ENCODE assay signal across 10 mouse cellular contexts in the genomic region with DNA sequence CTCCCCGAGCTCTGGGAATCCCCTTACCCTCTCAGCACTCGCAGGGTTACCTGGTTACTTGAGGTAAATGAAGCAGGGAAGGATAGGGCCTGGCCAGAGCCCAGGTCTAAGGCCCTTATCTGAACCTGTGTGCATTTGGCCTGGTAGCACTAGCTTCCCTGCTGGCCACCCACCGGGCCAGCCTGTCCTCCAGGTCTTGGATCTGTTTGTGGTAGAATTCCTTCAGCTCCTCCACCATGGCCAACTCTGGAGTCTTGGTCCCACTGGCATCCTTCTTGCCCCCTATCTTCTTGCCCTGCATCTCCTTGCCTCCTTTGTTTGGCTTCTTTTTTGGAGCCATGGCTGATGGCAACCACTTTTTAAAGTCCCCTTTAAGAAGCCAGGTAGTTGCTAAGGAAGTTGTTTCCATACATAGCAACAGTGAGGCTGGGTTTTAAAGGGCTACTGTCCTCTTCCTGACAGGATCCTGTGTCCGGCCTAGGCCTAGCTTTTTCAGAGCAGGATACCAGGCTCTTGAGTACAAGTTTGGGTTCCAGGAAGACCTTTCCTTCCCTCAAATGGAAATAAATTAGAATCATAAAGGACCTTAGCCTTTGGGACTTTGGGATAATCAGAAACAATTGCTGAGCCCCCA. TPM values are rescaled to one million over a fixed set of nuclear protein-coding genes. Genes with fewer than 3 reads are reported as not detected.
DNase-seq lines count a peak whose midpoint lies in the region; ATAC-seq and TF ChIP-seq lines count a peak whose summit lies in the region.
"Had no signal": no experiment of that assay in that cellular context is flagged by ENCODE, and none has a peak within 500 bp of the region (broad histone marks: within the 10 kb centered on the region; RNA-seq: fewer than 3 reads in every experiment).

A gene (minus strand): TSS at position 381 of the 634 bp plus-strand sequence.

- DNase-seq in embryo, embryonic 11 days, result peak; percentile 11
- DNase-seq in embryo, embryonic 10 days (ENCODE audit: low spot score), result no peak
- DNase-seq in MEL (ENCODE audit: low read depth, low spot score), result peak; percentile 29
- DNase-seq in limb, embryonic 11.5 days (ENCODE audit: low spot score), result peak; percentile 24
- DNase-seq in right cerebral cortex, adult 2 months (ENCODE audit: low spot score in 2 of 2), result no peak
- DNase-seq in ovary, postnatal 10 days (ENCODE audit: low spot score), result no peak

- no peak for ATAC-seq in heart, embryonic 13.5 days (ENCODE audit: extremely low read depth, insufficient number of reproducible peaks, low FRiP score, low TSS enrichment)
- ATAC-seq in limb, embryonic 11.5 days (ENCODE audit: insufficient number of reproducible peaks, low FRiP score, low TSS enrichment, low read depth), result no peak
- no peak for ATAC-seq in megakaryocyte, adult 5-6 weeks (ENCODE audit: poor library complexity, severe bottlenecking)

- peak within 1 kb of the TSS; percentile 46 for H3K4me2 ChIP-seq in heart, embryonic 13.5 days
- no peak within 1 kb of the TSS for H3K4me2 ChIP-seq in limb, embryonic 11.5 days (ENCODE audit: low read depth, severe bottlenecking)
- H3K4me2 ChIP-seq: embryonic facial prominence, embryonic 12.5 days had no signal

- no peaks in the 10 kb centered on the region for H3K36me3 ChIP-seq in MEL (ENCODE audit: control insufficient read depth in 1 of 2, insufficient read depth in 2 of 2, low read length in 2 of 2)
- H3K36me3 ChIP-seq in heart, embryonic 13.5 days, result peaks cover 1% of the 10 kb centered on the region; the same call in 1 of the 2 replicates
- H3K36me3 ChIP-seq in limb, embryonic 11.5 days (ENCODE audit: control insufficient read depth, insufficient read depth, low read length), result no peaks in the 10 kb centered on the region
- H3K36me3 ChIP-seq: embryonic facial prominence, embryonic 12.5 days had no signal

- H3K4me1 ChIP-seq in MEL (ENCODE audit: control insufficient read depth in 1 of 2, insufficient read depth in 2 of 2, low read length in 2 of 2), result no peaks in the 10 kb centered on the region
- H3K4me1 ChIP-seq in heart, embryonic 13.5 days, result peaks cover 9% of the 10 kb centered on the region
- no peaks in the 10 kb centered on the region for H3K4me1 ChIP-seq in limb, embryonic 11.5 days (ENCODE audit: control insufficient read depth, insufficient read depth, low read length)
- H3K4me1 ChIP-seq: embryonic facial prominence, embryonic 12.5 days had no signal

- 44% methylated on average over 4 of the region's 4 CpGs for WGBS in heart, embryonic 13.5 days
- WGBS in limb, embryonic 11.5 days, result 59% methylated on average over 4 of the region's 4 CpGs

- H3K79me2 ChIP-seq in MEL (ENCODE audit: control insufficient read depth, insufficient read depth, low read length, poor library complexity), result no peaks in the 10 kb centered on the region

- no peaks in the 10 kb centered on the region for H3K9me3 ChIP-seq in MEL (replicated peaks; ENCODE audit: insufficient read depth, low read length)
- H3K9me3 ChIP-seq in heart, embryonic 13.5 days, result no peaks in the 10 kb centered on the region
- H3K9me3 ChIP-seq in limb, embryonic 11.5 days (ENCODE audit: control insufficient read depth, low read length), result no peaks in the 10 kb centered on the region
- H3K9me3 ChIP-seq: embryonic facial prominence, embryonic 12.5 days had no signal

- no peak within 1 kb of the TSS for H3K27ac ChIP-seq in MEL (ENCODE audit: control insufficient read depth, low read depth, low read length)
- H3K27ac ChIP-seq in heart, embryonic 13.5 days (replicated peaks), result no peak within 1 kb of the TSS
- H3K27ac ChIP-seq in limb, embryonic 11.5 days (replicated peaks; ENCODE audit: low read depth, low read length), result no peak within 1 kb of the TSS
- H3K27ac ChIP-seq: embryonic facial prominence, embryonic 12.5 days had no signal

- no peaks in the 10 kb centered on the region for H3K27me3 ChIP-seq in MEL (ENCODE audit: control insufficient read depth in 1 of 2, insufficient read depth in 2 of 2, low read length in 2 of 2)
- H3K27me3 ChIP-seq in heart, embryonic 13.5 days (replicated peaks), result 0 out of 2 replicates have a peak, but pooled peaks cover 3% of the 10 kb centered on the region
- no peaks in the 10 kb centered on the region for H3K27me3 ChIP-seq in limb, embryonic 11.5 days (ENCODE audit: control insufficient read depth, insufficient read depth, low read length)
- H3K27me3 ChIP-seq: embryonic facial prominence, embryonic 12.5 days had no signal

- no peak for TF ChIP-seq POLR2A in MEL (IDR thresholded peaks at IDR 0.05; ENCODE audit: control insufficient read depth in 1 of 2, insufficient read depth in 1 of 2, low read depth in 1 of 2, low read length in 2 of 2, poor library complexity in 1 of 2)

- no peak for TF ChIP-seq RAD21 in MEL (IDR thresholded peaks at IDR 0.05; ENCODE audit: low read depth, low read length)

- no peak for TF ChIP-seq CTCF in MEL (IDR thresholded peaks at IDR 0.05 in 2 of 3, conservative IDR thresholded peaks at IDR 0.05 in 1 of 3; ENCODE audit: control insufficient read depth in 1 of 3, insufficient read depth in 1 of 3, low read depth in 2 of 3, low read length in 3 of 3, poor library complexity in 1 of 3, severe bottlenecking in 1 of 3)

- TF ChIP-seq EP300 in MEL (IDR thresholded peaks at IDR 0.05; ENCODE audit: low read depth in 1 of 2, low read length in 2 of 2), result no peak

- no peak within 1 kb of the TSS for H3K9ac ChIP-seq in MEL (ENCODE audit: control insufficient read depth, low read depth, low read length, poor library complexity, severe bottlenecking)
- peak within 1 kb of the TSS; percentile 67; the same call in 1 of the 2 replicates for H3K9ac ChIP-seq in heart, embryonic 13.5 days
- no peak within 1 kb of the TSS for H3K9ac ChIP-seq in limb, embryonic 11.5 days (ENCODE audit: low read length)
- H3K9ac ChIP-seq: embryonic facial prominence, embryonic 12.5 days had no signal

- no peak within 1 kb of the TSS for H3K4me3 ChIP-seq in MEL (ENCODE audit: control insufficient read depth in 1 of 2, insufficient read depth in 1 of 2, low read depth in 2 of 2, low read length in 2 of 2)
- no peak within 1 kb of the TSS for H3K4me3 ChIP-seq in heart, embryonic 13.5 days
- no peak within 1 kb of the TSS for H3K4me3 ChIP-seq in limb, embryonic 11.5 days (ENCODE audit: low read depth, low read length)
- H3K4me3 ChIP-seq: embryonic facial prominence, embryonic 12.5 days had no signal

TF ChIP-seq in MEL, 35 proteins besides CTCF, POLR2A, EP300 and RAD21:
- 0 out of 2 replicates have a peak, but pooled peaks have one; percentile 26 for TF ChIP-seq HCFC1 (IDR thresholded peaks at IDR 0.05; ENCODE audit: low read depth, low read length)
- TF ChIP-seq ZNF384 (IDR thresholded peaks at IDR 0.05; ENCODE audit: low read depth, low read length), result no peak
- no peak for TF ChIP-seq USF1 (IDR thresholded peaks at IDR 0.05; ENCODE audit: low read depth, low read length)
- peak; percentile 45; the same call in 1 of the 2 replicates for TF ChIP-seq SIN3A (IDR thresholded peaks at IDR 0.05; ENCODE audit: low read length)

RNA-seq across cellular contexts. Expression of the gene that starts here (rescaled TPM):
- 0.12 and 0.13 TPM in 2 replicates for total RNA-seq in MEL (2012; rRNA removed)
- polyA plus RNA-seq in MEL (2012; ENCODE audit: insufficient read depth in 1 of 2, insufficient read length in 2 of 2, low read depth in 1 of 2, low replicate concordance in 2 of 2, missing spikeins in 1 of 2), result 1 to 10 TPM in 1 of 2 experiments, not detected in 1; 2.3 TPM
- 0.20 and 0.45 TPM in 2 replicates for polyA plus RNA-seq in heart, embryonic 13.5 days (2015; fragmentation: Nextera tagmentation; extraction: Ambion mirVana)
- 0.27 and 0.37 TPM in 2 replicates for polyA plus RNA-seq in limb, embryonic 11.5 days (2014; fragmentation: Nextera tagmentation; extraction: Ambion mirVana)
- not detected in 2 replicates for total RNA-seq in megakaryocyte, adult 5-6 weeks (2015)
- total RNA-seq in megakaryocyte, adult 5-6 weeks (2017), result not detected in 2 replicates
- polyA plus RNA-seq: spleen, adult 2 months had no signal

Comparison
In these comparisons a context has a peak if more than half of its experiments do, and no peak if none do; other contexts are left out.
1. DNase-seq: peak in embryo, embryonic 11 days (single experiment) and MEL (single experiment); none in embryo, embryonic 10 days (single experiment), right cerebral cortex, adult 2 months (0 of 2) and ovary, postnatal 10 days (single experiment).
2. Peak in DNase-seq in limb, embryonic 11.5 days; RNA of the gene not detected or under 1 TPM.